Mouse (Mus musculus) thymus, postnatal 25 days (tissue): ENCODE results near the gene Cox6a1.
A peak's percentile ranks its signal among the peaks of the same experiment; 100 is the strongest.

Experiments
- DNase-seq: peaks from one replicate; pipeline ENCODE4 v3.0.0; 2022

Gene Cox6a1

DNA sequence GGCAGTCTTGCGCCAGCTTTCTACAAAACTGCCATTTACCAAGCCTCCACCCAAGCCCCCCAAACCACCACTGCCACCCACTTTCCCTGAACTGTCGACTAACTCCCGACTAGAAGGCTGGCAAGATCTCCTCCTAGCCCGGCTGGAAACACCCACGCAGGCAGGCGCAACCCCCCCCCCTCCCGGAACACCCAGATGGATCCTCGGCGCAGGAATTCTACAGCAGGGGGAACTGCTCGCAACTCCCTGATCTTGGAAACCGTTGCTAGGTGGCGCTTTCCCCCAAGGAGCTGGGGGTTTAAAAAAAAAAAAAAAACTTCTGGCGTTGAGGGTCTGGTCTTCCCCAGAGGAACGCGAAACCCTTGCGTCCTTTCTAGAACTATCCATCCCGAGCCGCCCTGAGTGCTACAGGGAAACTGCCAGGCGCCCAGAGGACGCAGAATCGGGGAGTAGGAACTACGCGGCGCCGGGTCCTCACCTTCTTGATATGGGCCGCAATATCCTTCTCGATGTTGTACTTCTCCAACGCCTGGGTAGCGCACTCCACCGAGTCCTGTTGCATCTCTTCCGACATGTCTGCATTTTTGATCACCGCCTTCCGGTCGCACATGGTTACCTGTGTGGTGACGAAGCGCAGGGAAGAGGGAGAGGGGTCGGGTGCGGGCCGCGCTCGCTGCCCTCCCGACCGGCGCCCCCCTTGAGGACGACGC lies 48.6 kb downstream of the Cox6a1 start:
- peak; percentile 19 for DNase-seq

- no peak for DNase-seq
Measured at GRCm38 (mm10) chr5:115296347-115296746, 52.4 kb downstream of the Cox6a1 start.
